Mouse (Mus musculus) MEL (cell line): Measurements from ENCODE around the gene Gcsam.

Experiments
- CTCF ChIP-seq, 3 experiments: IDR thresholded peaks in 2 of 3; conservative IDR thresholded peaks in 1 of 3; 2 replicates each; pipeline ENCODE4 v1.5.1; 2011 to 2012; ENCODE audit warnings: low read length in 3 of 3, low read depth in 2 of 3, mild to moderate bottlenecking in 2 of 3, improper control_type of control experiment in 1 of 3, inconsistent platforms in 1 of 3, mixed read lengths in 1 of 3, moderate library complexity in 1 of 3; ENCODE audit not compliant: control insufficient read depth in 1 of 3, insufficient read depth in 1 of 3, poor library complexity in 1 of 3, severe bottlenecking in 1 of 3
- E2F4 ChIP-seq: IDR thresholded peaks from 2 replicates; pipeline ENCODE4 v1.6.1; 2011; ENCODE audit warnings: low read depth, low read length, improper control_type of control experiment, borderline replicate concordance
- EP300 ChIP-seq, 2 experiments: IDR thresholded peaks; 2 replicates each; pipeline ENCODE4 v1.6.1; 2011; ENCODE audit warnings: improper control_type of control experiment in 2 of 2, low read length in 2 of 2, low read depth in 1 of 2, mild to moderate bottlenecking in 1 of 2
- GABPA ChIP-seq: IDR thresholded peaks from 2 replicates; pipeline ENCODE4 v1.6.1; 2012; ENCODE audit warnings: low read depth, mild to moderate bottlenecking, inconsistent platforms, low read length, improper control_type of control experiment, moderate library complexity
- JUND ChIP-seq: IDR thresholded peaks from 2 replicates; pipeline ENCODE4 v1.6.1; 2011; ENCODE audit warnings: low read depth, mild to moderate bottlenecking, improper control_type of control experiment, low read length
- MAX ChIP-seq: IDR thresholded peaks from 2 replicates; pipeline ENCODE4 v1.6.1; 2011; ENCODE audit warnings: low read length, improper control_type of control experiment
- MEF2A ChIP-seq: IDR thresholded peaks from 2 replicates; pipeline ENCODE4 v1.6.1; 2014; ENCODE audit warnings: low read depth, mild to moderate bottlenecking, inconsistent platforms, low read length, improper control_type of control experiment; ENCODE audit not compliant: poor library complexity, insufficient replicate concordance, severe bottlenecking; ENCODE audit errors: extremely low read depth
- POLR2A ChIP-seq, 2 experiments: IDR thresholded peaks; 2 replicates each; pipeline ENCODE4 v1.6.1; 2011 to 2012; ENCODE audit warnings: low read length in 2 of 2, mild to moderate bottlenecking in 2 of 2, control low read depth in 1 of 2, improper control_type of control experiment in 1 of 2, low read depth in 1 of 2, moderate library complexity in 1 of 2; ENCODE audit not compliant: control insufficient read depth in 1 of 2, insufficient read depth in 1 of 2, poor library complexity in 1 of 2
- RCOR1 ChIP-seq: IDR thresholded peaks from 2 replicates; pipeline ENCODE4 v1.6.1; 2012; ENCODE audit warnings: low read depth, mild to moderate bottlenecking, inconsistent platforms, low read length, improper control_type of control experiment
- TAL1 ChIP-seq: IDR thresholded peaks from 2 replicates; pipeline ENCODE4 v1.6.1; 2012; ENCODE audit warnings: mild to moderate bottlenecking, inconsistent platforms, low read length, moderate library complexity, mixed read lengths
- UBTF ChIP-seq: IDR thresholded peaks from 2 replicates; pipeline ENCODE4 v1.6.1; 2012; ENCODE audit warnings: low read depth, mild to moderate bottlenecking, inconsistent platforms, low read length, improper control_type of control experiment, moderate library complexity, borderline replicate concordance; ENCODE audit not compliant: insufficient read depth
- USF2 ChIP-seq, 2 experiments: IDR thresholded peaks; 2 replicates each; pipeline ENCODE4 v1.6.1; 2011 to 2012; ENCODE audit warnings: improper control_type of control experiment in 2 of 2, low read length in 2 of 2, borderline replicate concordance in 1 of 2, inconsistent platforms in 1 of 2, low read depth in 1 of 2, mild to moderate bottlenecking in 1 of 2; ENCODE audit not compliant: insufficient read depth in 1 of 2

DNA sequence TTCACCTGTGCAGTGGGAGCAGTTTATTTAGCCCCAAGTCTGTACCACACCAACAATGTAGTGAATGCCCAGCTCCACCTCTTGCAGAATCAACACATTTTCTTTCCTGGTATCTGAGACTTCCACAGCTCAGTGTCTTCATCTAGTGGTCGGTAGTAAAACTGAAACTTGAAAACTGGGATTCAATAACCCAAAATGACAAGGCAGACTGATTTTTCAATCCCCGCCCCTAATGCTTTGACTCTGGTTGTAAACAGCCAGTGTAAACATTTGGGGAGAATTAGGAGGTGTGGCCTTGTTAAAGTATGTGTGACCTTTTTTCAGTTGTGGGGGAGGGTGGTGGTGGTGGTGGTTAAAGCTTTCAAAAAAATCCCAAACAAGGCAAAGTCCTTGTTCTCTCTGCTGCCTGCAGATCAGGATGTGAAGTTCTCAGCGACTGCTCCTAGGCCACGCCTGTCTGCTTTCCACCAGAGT, 1.7 kb upstream of the Gcsam start:
- TF ChIP-seq UBTF (no peak), POLR2A (IDR thresholded peaks at IDR 0.05; ENCODE audit: control insufficient read depth in 1 of 2, insufficient read depth in 1 of 2, low read depth in 1 of 2, low read length in 2 of 2, poor library complexity in 1 of 2) (no peak), CTCF (IDR thresholded peaks at IDR 0.05 in 2 of 3, conservative IDR thresholded peaks at IDR 0.05 in 1 of 3; ENCODE audit: control insufficient read depth in 1 of 3, insufficient read depth in 1 of 3, low read depth in 2 of 3, low read length in 3 of 3, poor library complexity in 1 of 3, severe bottlenecking in 1 of 3) (peak in 2 of 3 experiments; percentile 14 to 33; a peak in 2 of 6 replicates), RCOR1 (no peak), EP300 (IDR thresholded peaks at IDR 0.05; ENCODE audit: low read depth in 1 of 2, low read length in 2 of 2) (no peak), USF2 (IDR thresholded peaks at IDR 0.05; ENCODE audit: borderline replicate concordance in 1 of 2, insufficient read depth in 1 of 2, low read depth in 1 of 2, low read length in 2 of 2) (no peak), MEF2A (no peak), GABPA (no peak), E2F4 (no peak), MAX (no peak), JUND (no peak), TAL1 (no peak)
